Mouse (Mus musculus) forebrain, embryonic 10.5 days (tissue): ENCODE measurements around the gene Slc35f3. TPM values are rescaled to one million over a fixed set of nuclear protein-coding genes. Genes with fewer than 3 reads are reported as not detected.

ENCODE experiments used
- DNase-seq: peaks from one replicate; pipeline ENCODE4 v3.0.0-alpha.2; 2017; ENCODE audit warnings: low spot score; ENCODE audit errors: extremely low spot score
- H3K27ac ChIP-seq: fragments of 300-500 bp; sonication (generic); 2 replicates; pipeline ENCODE4 v1.5.1; 2016; ENCODE audit warnings: mild to moderate bottlenecking
- H3K27me3 ChIP-seq: fragments of 300-500 bp; sonication (generic); 2 replicates; pipeline ENCODE4 v1.6.1; 2016; ENCODE audit warnings: mild to moderate bottlenecking; ENCODE audit not compliant: poor library complexity, severe bottlenecking
- H3K36me3 ChIP-seq: fragments of 300-500 bp; sonication (generic); replicated peaks from 2 replicates; pipeline ENCODE4 v1.6.1; 2016; ENCODE audit warnings: mild to moderate bottlenecking, moderate library complexity
- H3K4me1 ChIP-seq: fragments of 300-500 bp; sonication (generic); 2 replicates; pipeline ENCODE4 v1.6.1; 2016
- H3K4me3 ChIP-seq: fragments of 300-500 bp; sonication (generic); 2 replicates; pipeline ENCODE4 v1.5.1; 2016; ENCODE audit warnings: mild to moderate bottlenecking, moderate library complexity
- H3K9me3 ChIP-seq: fragments of 300-500 bp; sonication (generic); 2 replicates; pipeline ENCODE4 v1.6.1; 2016; ENCODE audit warnings: mild to moderate bottlenecking, moderate library complexity
- WGBS: fragments of 180-500 bp; shearing (Covaris S2); methylation state at CpG from one replicate; pipeline ENCODE4 v1.1.7; 2016; 5-methylcytosine and 5-hydroxymethylcytosine counted together
- polyA plus RNA-seq: library from polyadenylated mRNA; unstranded; fragments of >200 nt; fragmentation: Nextera tagmentation; extraction: Ambion mirVana; gene quantifications from 2 replicates; pipeline ENCODE4 v1.2.1, GENCODE M21; 2016

Gene Slc35f3
- polyA plus RNA-seq, 1 experiment from 2014 or later = 0.07 TPM

DNA sequence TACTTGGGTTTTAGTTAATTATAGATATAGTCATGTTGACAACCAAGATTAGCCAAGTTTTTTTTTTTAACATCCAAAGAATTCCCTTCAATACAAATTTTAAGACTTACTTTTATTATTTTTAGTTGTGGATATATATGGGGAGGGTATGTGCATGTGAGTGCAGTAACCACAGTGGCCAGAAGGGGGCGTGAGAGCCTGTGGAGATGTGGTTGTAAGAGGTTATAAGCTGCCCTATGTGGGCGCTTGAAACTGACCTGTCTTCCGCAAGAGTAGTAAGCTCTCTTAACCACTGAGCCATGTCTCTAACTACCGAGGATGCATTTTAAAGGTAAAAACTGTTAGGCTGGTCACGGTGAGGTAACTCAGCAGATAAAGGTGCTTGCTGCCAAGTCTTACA, 45.1 kb downstream of the Slc35f3 start:
- Histone ChIP-seq H3K4me3 (no peak overlapping the region), H3K9me3 (no peaks in the 10 kb centered on the region), H3K4me1 (no peaks in the 10 kb centered on the region), H3K36me3 (no peaks in the 10 kb centered on the region), H3K27ac (no peak overlapping the region), H3K27me3 (no peaks in the 10 kb centered on the region)
- DNase-seq = no peak
- 82% methylated on average over 5 of the region's 5 CpGs for WGBS

DNA sequence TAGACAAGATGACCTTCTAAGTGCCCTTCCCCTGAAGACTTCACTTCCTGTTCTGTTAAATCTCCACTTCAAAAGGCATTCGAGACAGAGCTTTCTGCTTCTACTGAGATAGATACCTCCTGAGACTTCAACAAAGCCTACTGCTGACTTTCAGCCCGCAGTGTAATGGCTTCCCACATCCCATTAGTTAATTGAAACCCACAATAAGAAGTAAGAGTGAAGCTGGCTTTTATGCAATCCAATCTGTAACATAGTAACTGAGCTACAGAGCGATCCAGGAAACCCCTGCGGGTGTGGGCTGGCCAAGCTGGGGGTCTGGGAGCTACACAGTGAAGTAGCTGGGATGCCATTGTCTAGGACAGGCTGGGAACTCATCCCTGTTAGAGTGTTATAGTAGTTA, 46.7 kb downstream of the Slc35f3 start:
- 45% methylated on average over 4 of the region's 4 CpGs for whole genome bisulfite sequencing
- no peaks in the 10 kb centered on the region for H3K36me3 ChIP-seq
- H3K27ac ChIP-seq = no peak overlapping the region
- no peak overlapping the region for H3K4me3 ChIP-seq
- DNase-seq = no peak
- no peaks in the 10 kb centered on the region for H3K27me3 ChIP-seq
- H3K4me1 ChIP-seq = no peaks in the 10 kb centered on the region
- H3K9me3 ChIP-seq = no peaks in the 10 kb centered on the region

DNA sequence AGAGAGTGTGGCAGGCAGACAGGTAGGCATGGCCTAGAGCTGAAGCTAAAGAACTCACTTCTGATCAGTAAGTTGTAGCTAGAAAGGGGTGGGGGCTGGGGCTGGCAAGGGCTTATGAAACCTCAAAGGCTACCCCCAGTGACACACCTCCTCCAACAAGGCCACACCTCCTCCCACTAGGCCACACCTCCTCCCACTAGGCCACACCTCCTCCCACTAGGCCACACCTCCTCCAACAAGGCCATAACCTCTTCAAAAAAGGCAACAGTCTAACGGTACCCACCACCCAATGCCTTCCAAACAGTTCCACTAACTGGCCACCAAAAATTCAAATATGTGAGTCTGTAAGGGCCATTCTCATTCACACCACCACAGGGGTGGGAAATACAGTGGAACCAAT, 54.9 kb downstream of the Slc35f3 start:
- H3K27ac ChIP-seq = no peak overlapping the region
- no peak for DNase-seq
- 83% methylated on average over 1 of the region's 1 CpGs for WGBS
- H3K9me3 ChIP-seq = no peaks in the 10 kb centered on the region; the same call in 1 of the 2 replicates
- no peak overlapping the region for H3K4me3 ChIP-seq
- H3K27me3 ChIP-seq = no peaks in the 10 kb centered on the region
- no peaks in the 10 kb centered on the region for H3K4me1 ChIP-seq
- no peaks in the 10 kb centered on the region for H3K36me3 ChIP-seq

DNA sequence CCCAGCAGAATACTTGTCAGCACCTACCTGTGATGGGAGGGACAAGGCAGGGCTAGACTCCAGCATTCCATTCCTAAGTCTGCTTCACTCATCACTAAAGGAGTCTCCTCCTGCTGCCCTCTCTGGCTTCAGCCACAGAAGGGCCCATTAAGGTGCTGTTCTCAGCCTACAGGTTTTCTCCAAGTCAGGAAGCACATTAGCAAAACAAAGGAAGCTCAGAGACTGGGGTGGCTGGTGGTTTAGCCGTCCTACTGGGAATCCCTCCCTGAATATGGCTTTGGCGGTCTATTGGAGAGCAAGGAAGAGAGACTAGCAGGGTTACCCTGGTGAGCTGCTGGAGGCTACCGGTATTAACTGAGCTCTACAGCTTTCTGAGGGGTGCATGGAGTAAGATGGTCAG, 59.6 kb downstream of the Slc35f3 start:
- Histone ChIP-seq H3K27ac (no peak overlapping the region), H3K27me3 (no peaks in the 10 kb centered on the region), H3K9me3 (no peaks in the 10 kb centered on the region; the same call in 1 of the 2 replicates), H3K36me3 (no peaks in the 10 kb centered on the region), H3K4me3 (no peak overlapping the region), H3K4me1 (no peaks in the 10 kb centered on the region; the same call in 1 of the 2 replicates)
- DNase-seq = no peak
- WGBS = 41% methylated on average over 3 of the region's 3 CpGs

DNA sequence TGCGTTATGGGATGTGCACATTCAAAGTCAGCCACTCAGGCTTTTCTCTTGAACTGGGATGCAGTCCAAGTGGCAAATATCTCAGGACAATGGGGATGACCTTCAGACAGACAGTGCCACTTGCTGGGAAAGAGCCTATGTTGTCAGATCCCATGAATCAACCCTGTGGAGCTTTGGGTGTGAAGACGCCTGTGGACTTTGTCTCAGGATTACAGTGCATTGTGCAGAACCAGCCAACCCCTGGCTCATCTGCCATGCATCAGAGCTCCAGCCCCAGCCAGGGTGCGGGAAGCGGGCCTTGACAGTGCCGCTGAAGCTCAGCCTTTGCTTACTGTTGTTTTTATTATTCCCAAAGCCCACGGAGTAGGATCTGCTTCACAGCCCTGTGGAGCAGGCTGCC, 60.9 kb downstream of the Slc35f3 start:
- no peak for DNase-seq
- 70% methylated on average over 6 of the region's 6 CpGs for WGBS

DNA sequence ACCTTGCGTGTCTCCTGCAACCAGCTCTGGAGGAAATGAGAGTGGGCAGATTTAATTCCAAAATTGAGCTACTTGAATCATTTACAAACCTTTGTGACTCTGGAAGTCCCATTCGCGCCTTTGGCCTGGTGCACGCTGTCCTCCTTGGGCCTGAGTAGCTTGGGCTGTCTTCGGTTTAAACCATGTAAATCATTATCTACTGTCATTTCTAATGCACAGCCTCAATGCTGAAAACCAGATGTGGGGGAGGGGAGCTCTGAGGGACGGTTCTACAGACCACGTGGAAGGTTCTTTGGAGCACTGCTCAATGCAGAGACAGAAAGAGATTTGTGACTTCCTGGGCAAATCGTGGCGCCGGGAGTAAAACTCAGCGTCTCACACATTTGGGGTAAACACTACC, 61.7 kb downstream of the Slc35f3 start:
- Histone ChIP-seq H3K36me3 (no peaks in the 10 kb centered on the region), H3K4me1 (no peaks in the 10 kb centered on the region; the same call in 1 of the 2 replicates), H3K27me3 (no peaks in the 10 kb centered on the region), H3K9me3 (no peaks in the 10 kb centered on the region; the same call in 1 of the 2 replicates), H3K27ac (no peak overlapping the region), H3K4me3 (no peak overlapping the region)
- DNase-seq = no peak
- 82% methylated on average over 11 of the region's 11 CpGs for WGBS

More for the DNA sequence above, 60.9 kb downstream of the Slc35f3 start:
- H3K4me1 ChIP-seq = no peaks in the 10 kb centered on the region; the same call in 1 of the 2 replicates
- no peak overlapping the region for H3K4me3 ChIP-seq
- no peaks in the 10 kb centered on the region for H3K27me3 ChIP-seq
- H3K27ac ChIP-seq = no peak overlapping the region
- H3K9me3 ChIP-seq = no peaks in the 10 kb centered on the region; the same call in 1 of the 2 replicates
- H3K36me3 ChIP-seq = no peaks in the 10 kb centered on the region

DNA sequence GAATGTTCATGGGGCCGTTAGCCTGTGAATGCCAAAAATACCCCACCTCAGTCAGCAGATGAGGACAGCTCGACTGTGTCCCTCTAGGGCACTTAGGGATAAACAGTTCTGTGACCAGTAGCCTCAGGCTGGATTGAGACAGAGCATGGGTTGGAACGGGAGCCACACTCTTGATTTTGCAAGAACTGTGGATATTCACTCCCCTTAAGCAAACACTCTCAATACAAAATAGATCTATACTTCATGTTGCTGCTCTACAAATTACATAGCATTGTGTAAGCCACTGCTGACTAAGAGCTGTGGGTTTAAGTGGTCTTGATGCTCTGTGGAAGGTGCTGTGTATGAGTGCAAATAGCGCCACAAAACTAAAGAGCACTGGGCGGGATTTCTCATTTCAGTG, 62.3 kb downstream of the Slc35f3 start:
- no peaks in the 10 kb centered on the region; the same call in 1 of the 2 replicates for H3K9me3 ChIP-seq
- no peak overlapping the region for H3K4me3 ChIP-seq
- WGBS = 62% methylated on average over 5 of the region's 5 CpGs
- no peaks in the 10 kb centered on the region for H3K36me3 ChIP-seq
- no peak for DNase-seq
- H3K4me1 ChIP-seq = no peaks in the 10 kb centered on the region; the same call in 1 of the 2 replicates
- no peaks in the 10 kb centered on the region for H3K27me3 ChIP-seq
- H3K27ac ChIP-seq = no peak overlapping the region

DNA sequence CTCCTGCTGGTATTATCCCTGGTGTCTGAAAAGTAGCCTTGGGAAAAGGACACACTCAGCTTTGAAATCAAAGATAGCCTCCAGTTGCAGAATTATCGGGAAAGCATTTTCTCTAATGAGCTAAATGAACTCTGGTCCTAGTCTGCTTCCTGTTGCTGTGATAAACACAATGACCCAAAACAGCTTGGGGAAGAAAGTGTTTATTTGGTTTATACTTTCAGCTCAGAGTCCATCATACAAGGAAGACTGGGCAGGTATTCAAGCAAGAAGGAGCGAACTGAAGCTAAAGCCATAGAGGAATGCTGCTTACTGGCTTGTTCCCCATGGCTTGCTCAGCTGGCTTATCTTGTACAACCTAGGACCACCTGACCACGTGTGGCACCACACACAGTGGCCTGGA, 67.9 kb downstream of the Slc35f3 start:
- DNase-seq = no peak
- H3K27ac ChIP-seq = no peak overlapping the region
- H3K9me3 ChIP-seq = no peaks in the 10 kb centered on the region
- no peaks in the 10 kb centered on the region for H3K36me3 ChIP-seq
- H3K4me3 ChIP-seq = no peak overlapping the region
- WGBS = 69% methylated on average over 3 of the region's 3 CpGs
- H3K4me1 ChIP-seq = no peaks in the 10 kb centered on the region
- H3K27me3 ChIP-seq = no peaks in the 10 kb centered on the region

DNA sequence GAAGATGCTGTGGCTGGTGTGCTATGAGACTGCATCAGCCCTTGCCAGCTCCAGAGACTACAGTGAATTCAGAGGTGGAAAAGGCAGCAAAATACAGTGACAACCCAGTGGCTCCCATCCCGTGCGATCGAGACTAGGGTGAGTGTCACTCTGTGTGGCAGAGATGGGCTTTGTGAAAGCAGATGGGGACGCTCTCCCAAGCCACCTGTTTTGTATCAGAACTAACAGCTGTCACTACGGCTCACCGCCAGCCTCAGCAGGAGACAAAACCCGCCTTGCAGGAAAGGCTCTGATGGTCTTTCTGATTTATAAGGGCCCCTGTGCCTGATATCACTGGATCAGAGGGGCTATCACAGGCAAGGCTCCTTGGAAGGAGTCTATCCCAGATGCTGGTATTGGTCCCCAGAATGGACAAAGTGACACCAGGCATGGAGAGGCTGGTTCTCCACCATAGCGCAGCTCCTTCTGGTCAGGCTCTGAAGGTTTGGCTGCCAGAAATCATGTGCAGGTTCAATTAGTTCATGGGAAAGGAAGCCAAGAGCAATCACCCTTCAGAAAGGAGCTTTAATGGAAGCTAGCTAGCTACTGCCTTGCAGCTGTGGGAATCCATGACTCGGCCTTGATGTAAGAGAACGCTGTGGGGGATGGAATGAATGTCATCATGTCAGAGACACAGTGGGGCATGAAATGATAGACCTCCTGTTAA, 70.1 kb downstream of the Slc35f3 start:
- WGBS = 88% methylated on average over 10 of the region's 10 CpGs
- no peak for DNase-seq
- Histone ChIP-seq H3K4me1 (no peaks in the 10 kb centered on the region), H3K36me3 (no peaks in the 10 kb centered on the region), H3K4me3 (no peak overlapping the region), H3K27ac (no peak overlapping the region), H3K9me3 (no peaks in the 10 kb centered on the region), H3K27me3 (no peaks in the 10 kb centered on the region)

DNA sequence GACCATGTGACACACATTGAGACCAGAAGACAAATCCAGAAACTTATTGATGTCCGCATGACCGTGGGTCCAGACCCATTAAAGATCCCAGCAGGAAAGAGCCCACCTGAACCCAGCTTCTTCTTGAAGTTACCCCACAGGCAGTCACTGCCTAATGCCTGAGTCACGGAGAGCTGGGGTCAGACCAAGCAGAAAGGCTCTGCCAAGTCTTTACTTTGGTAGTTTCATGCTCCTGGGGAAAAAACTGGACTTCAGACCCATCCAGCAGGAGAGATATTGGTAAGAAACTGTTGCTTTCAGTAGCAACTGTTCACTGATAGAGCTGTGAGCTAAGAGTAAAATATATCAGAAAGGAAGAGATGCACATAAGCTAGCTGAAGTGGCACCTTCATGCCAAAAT, 73.5 kb downstream of the Slc35f3 start:
- no peak overlapping the region for H3K4me3 ChIP-seq
- H3K4me1 ChIP-seq = no peaks in the 10 kb centered on the region
- 86% methylated on average over 3 of the region's 3 CpGs for WGBS
- no peaks in the 10 kb centered on the region for H3K36me3 ChIP-seq
- no peak overlapping the region for H3K27ac ChIP-seq
- H3K27me3 ChIP-seq = no peaks in the 10 kb centered on the region
- DNase-seq = no peak
- H3K9me3 ChIP-seq = no peaks in the 10 kb centered on the region

DNA sequence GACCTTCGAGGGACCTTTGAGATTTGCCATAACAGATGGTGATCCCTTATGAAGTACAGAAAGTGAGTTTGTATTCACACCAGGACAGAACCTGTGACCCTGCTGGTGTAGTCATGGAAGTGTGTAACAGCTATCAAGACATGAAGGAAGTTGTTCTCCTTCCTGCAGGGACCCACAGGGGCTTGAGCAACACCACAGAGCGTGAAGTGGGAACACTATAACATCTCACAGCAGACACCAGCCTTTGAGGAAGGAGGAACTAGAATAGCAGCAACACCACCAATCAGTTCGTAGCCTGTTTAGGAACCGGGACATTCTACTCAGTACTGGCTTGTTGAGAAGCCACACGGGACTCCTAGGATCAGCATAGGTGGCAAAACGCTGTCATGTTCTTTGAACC, 81.2 kb downstream of the Slc35f3 start:
- no peak for DNase-seq
- Histone ChIP-seq H3K27me3 (no peaks in the 10 kb centered on the region), H3K27ac (no peak overlapping the region), H3K4me1 (no peaks in the 10 kb centered on the region), H3K9me3 (no peaks in the 10 kb centered on the region), H3K4me3 (no peak overlapping the region), H3K36me3 (no peaks in the 10 kb centered on the region)
- 90% methylated on average over 6 of the region's 6 CpGs for WGBS

DNA sequence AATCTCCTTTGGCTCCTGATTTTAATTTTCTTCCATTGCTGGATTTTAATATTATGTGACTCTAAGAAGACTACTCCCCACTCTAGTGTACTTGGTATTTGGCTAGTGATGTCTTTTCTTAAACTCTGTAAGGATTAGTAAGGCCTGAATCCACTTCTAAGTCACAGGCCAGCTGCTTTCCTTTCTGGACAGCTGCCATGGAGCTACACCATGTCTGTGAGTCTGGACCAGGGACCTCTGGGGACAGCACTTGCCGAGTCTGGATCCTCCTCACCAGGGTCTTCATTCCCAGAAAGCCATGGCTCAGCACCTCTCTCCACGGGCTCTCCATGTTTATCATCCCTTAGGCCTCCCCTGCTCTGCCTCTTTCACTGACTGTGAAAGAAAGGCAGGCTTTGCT, 81.8 kb downstream of the Slc35f3 start:
- Histone ChIP-seq H3K9me3 (no peaks in the 10 kb centered on the region), H3K4me1 (no peaks in the 10 kb centered on the region), H3K27ac (no peak overlapping the region), H3K36me3 (no peaks in the 10 kb centered on the region), H3K27me3 (no peaks in the 10 kb centered on the region), H3K4me3 (no peak overlapping the region)
- WGBS = 65% methylated on average over 2 of the region's 2 CpGs
- no peak for DNase-seq

DNA sequence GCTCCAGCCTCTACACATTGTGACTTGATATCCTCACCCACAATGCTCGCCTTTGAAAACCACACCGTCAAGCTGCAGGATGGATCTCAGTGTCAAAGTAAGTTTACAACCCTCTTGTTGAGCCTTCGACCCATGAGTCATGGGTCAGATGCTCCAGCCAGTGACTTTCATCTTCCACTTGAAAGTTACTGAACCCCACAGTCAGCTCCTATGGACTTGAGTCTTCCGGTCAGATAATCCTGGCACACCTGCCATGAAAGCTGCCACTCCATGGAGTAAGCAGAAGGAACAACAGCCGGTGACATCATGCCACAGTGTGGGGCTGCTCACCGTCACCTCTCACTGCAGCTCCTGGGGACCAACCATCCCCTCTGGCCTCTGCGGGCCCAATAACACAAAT, 82.9 kb downstream of the Slc35f3 start:
- no peaks in the 10 kb centered on the region for H3K27me3 ChIP-seq
- H3K27ac ChIP-seq = no peak overlapping the region
- DNase-seq = no peak
- 87% methylated on average over 7 of the region's 7 CpGs for WGBS
- H3K4me3 ChIP-seq = no peak overlapping the region
- no peaks in the 10 kb centered on the region for H3K36me3 ChIP-seq
- no peaks in the 10 kb centered on the region for H3K4me1 ChIP-seq
- H3K9me3 ChIP-seq = no peaks in the 10 kb centered on the region

DNA sequence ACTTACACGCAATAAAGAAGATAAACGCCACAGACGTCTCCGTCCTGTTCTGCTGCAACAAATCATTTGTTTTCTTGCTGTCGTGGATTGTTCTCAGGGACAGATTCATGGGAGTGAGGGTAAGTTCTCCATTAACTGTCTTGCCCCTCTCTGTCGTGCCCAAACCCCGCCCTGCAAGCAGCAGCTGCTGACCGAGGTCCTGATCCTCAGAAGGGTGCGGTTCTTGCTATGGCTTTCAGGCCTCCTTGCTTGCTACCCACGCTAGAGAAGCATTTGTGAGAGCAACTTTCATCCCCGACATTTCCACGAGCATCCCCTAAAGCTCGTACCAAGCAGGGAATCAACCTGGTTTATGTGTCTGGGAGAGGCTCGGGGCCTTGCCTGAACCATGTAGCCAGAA, 83.9 kb downstream of the Slc35f3 start:
- H3K4me3 ChIP-seq = no peak overlapping the region
- H3K36me3 ChIP-seq = no peaks in the 10 kb centered on the region
- no peaks in the 10 kb centered on the region for H3K9me3 ChIP-seq
- 48% methylated on average over 14 of the region's 14 CpGs for WGBS
- H3K27me3 ChIP-seq = no peaks in the 10 kb centered on the region
- no peak for DNase-seq
- H3K27ac ChIP-seq = no peak overlapping the region
- no peaks in the 10 kb centered on the region for H3K4me1 ChIP-seq
